Mouse (Mus musculus): ENCODE results near the gene Sumf1. TPM values are rescaled to one million over a fixed set of nuclear protein-coding genes. Genes with fewer than 3 reads are reported as not detected.
A peak's percentile ranks its signal among the peaks of the same experiment; 100 is the strongest.

The Sumf1 gene
- polyA plus RNA-seq, 1 experiment from 2014 or later, result 28.6 TPM

- Histone ChIP-seq H3K27me3 (replicated peaks; ENCODE audit: control insufficient read depth, insufficient read depth, low read length) (no peaks in the 10 kb centered on the region), H3K4me2 (ENCODE audit: low read depth, low read length) (no peak overlapping the region), H3K36me3 (ENCODE audit: control insufficient read depth, insufficient read depth, low read length) (peaks cover 18% of the 10 kb centered on the region), H3K4me1 (ENCODE audit: control insufficient read depth, insufficient read depth, low read length) (no peaks in the 10 kb centered on the region), H3K9me3 (ENCODE audit: control insufficient read depth, low read length) (0 out of 2 replicates have a peak, but pooled peaks cover 4% of the 10 kb centered on the region), H3K9ac (ENCODE audit: low read depth, low read length) (no peak overlapping the region), H3K4me3 (ENCODE audit: low read depth, low read length) (no peak overlapping the region), H3K27ac (replicated peaks; ENCODE audit: low read depth, low read length) (no peak overlapping the region)
- WGBS, result 92% methylated on average over 7 of the region's 7 CpGs
- DNase-seq (ENCODE audit: low spot score), result no peak
- no peak for ATAC-seq (ENCODE audit: low read depth)
These were observed 109.5 kb downstream of the Sumf1 start for GRCm38 (mm10) chr6:108075857-108076256.

- 89% methylated on average over 10 of the region's 10 CpGs for WGBS
- Histone ChIP-seq H3K9me3 (ENCODE audit: control insufficient read depth, low read length) (0 out of 2 replicates have a peak, but pooled peaks cover 4% of the 10 kb centered on the region), H3K4me3 (ENCODE audit: low read depth, low read length) (no peak overlapping the region), H3K4me1 (ENCODE audit: control insufficient read depth, insufficient read depth, low read length) (no peaks in the 10 kb centered on the region), H3K27me3 (replicated peaks; ENCODE audit: control insufficient read depth, insufficient read depth, low read length) (no peaks in the 10 kb centered on the region), H3K27ac (replicated peaks; ENCODE audit: low read depth, low read length) (no peak overlapping the region), H3K4me2 (ENCODE audit: low read depth, low read length) (no peak overlapping the region), H3K36me3 (ENCODE audit: control insufficient read depth, insufficient read depth, low read length) (peaks cover 18% of the 10 kb centered on the region), H3K9ac (ENCODE audit: low read depth, low read length) (no peak overlapping the region)
- no peak for DNase-seq (ENCODE audit: low spot score)
- ATAC-seq (ENCODE audit: low read depth), result no peak
These were observed 110.8 kb downstream of the Sumf1 start for GRCm38 (mm10) chr6:108074624-108075023.

- no peak overlapping the region for H3K9ac ChIP-seq (ENCODE audit: low read depth, low read length)
- ATAC-seq (ENCODE audit: low read depth), result no peak
- 0 out of 2 replicates have a peak, but pooled peaks cover 4% of the 10 kb centered on the region for H3K9me3 ChIP-seq (ENCODE audit: control insufficient read depth, low read length)
- H3K27me3 ChIP-seq (replicated peaks; ENCODE audit: control insufficient read depth, insufficient read depth, low read length), result no peaks in the 10 kb centered on the region
- H3K4me1 ChIP-seq (ENCODE audit: control insufficient read depth, insufficient read depth, low read length), result no peaks in the 10 kb centered on the region
- no peak overlapping the region for H3K4me2 ChIP-seq (ENCODE audit: low read depth, low read length)
- DNase-seq (ENCODE audit: low spot score), result no peak
- H3K27ac ChIP-seq (replicated peaks; ENCODE audit: low read depth, low read length), result no peak overlapping the region
- WGBS, result 86% methylated on average over 2 of the region's 2 CpGs
- H3K4me3 ChIP-seq (ENCODE audit: low read depth, low read length), result no peak overlapping the region
- peaks cover 18% of the 10 kb centered on the region for H3K36me3 ChIP-seq (ENCODE audit: control insufficient read depth, insufficient read depth, low read length)
These were observed 111.5 kb downstream of the Sumf1 start for GRCm38 (mm10) chr6:108073931-108074330.

- Histone ChIP-seq H3K4me3 (ENCODE audit: low read depth, low read length) (no peak overlapping the region), H3K9ac (ENCODE audit: low read depth, low read length) (no peak overlapping the region), H3K36me3 (ENCODE audit: control insufficient read depth, insufficient read depth, low read length) (peaks cover 18% of the 10 kb centered on the region), H3K27ac (replicated peaks; ENCODE audit: low read depth, low read length) (no peak overlapping the region), H3K9me3 (ENCODE audit: control insufficient read depth, low read length) (0 out of 2 replicates have a peak, but pooled peaks cover 4% of the 10 kb centered on the region), H3K4me1 (ENCODE audit: control insufficient read depth, insufficient read depth, low read length) (no peaks in the 10 kb centered on the region), H3K4me2 (ENCODE audit: low read depth, low read length) (no peak overlapping the region), H3K27me3 (replicated peaks; ENCODE audit: control insufficient read depth, insufficient read depth, low read length) (no peaks in the 10 kb centered on the region)
- no peak for DNase-seq (ENCODE audit: low spot score)
- ATAC-seq (ENCODE audit: low read depth), result no peak
- 81% methylated on average over 5 of the region's 5 CpGs for WGBS
These were observed 112.3 kb downstream of the Sumf1 start for GRCm38 (mm10) chr6:108073071-108073470.

GRCm38 (mm10) chr6:108070947-108071346, 114.4 kb downstream of the Sumf1 start:
- DNase-seq (ENCODE audit: low spot score) (no peak), ATAC-seq (ENCODE audit: low read depth) (no peak)
- Histone ChIP-seq H3K27me3 (replicated peaks; ENCODE audit: control insufficient read depth, insufficient read depth, low read length) (no peaks in the 10 kb centered on the region), H3K4me3 (ENCODE audit: low read depth, low read length) (no peak overlapping the region), H3K9me3 (ENCODE audit: control insufficient read depth, low read length) (0 out of 2 replicates have a peak, but pooled peaks cover 4% of the 10 kb centered on the region), H3K27ac (replicated peaks; ENCODE audit: low read depth, low read length) (no peak overlapping the region), H3K4me2 (ENCODE audit: low read depth, low read length) (no peak overlapping the region), H3K4me1 (ENCODE audit: control insufficient read depth, insufficient read depth, low read length) (no peaks in the 10 kb centered on the region), H3K9ac (ENCODE audit: low read depth, low read length) (no peak overlapping the region), H3K36me3 (ENCODE audit: control insufficient read depth, insufficient read depth, low read length) (peaks cover 13% of the 10 kb centered on the region; the same call in 1 of the 2 replicates)
- WGBS, result 90% methylated on average over 7 of the region's 7 CpGs

GRCm38 (mm10) chr6:108065583-108065982, 119.8 kb downstream of the Sumf1 start:
- WGBS, result 9% methylated on average over 5 of the region's 6 CpGs

GRCm38 (mm10) chr6:108064918-108065526, 120.4 kb downstream of the Sumf1 start, which contains the start of gene Setmar:
Setmar (plus strand) TSS chr6:108065045.
- under 1% methylated on average over 21 of the region's 24 CpGs for WGBS
- H3K9me3 ChIP-seq (ENCODE audit: control insufficient read depth, low read length), result no peaks in the 10 kb centered on the region
- H3K9ac ChIP-seq (ENCODE audit: low read depth, low read length), result peak within 1 kb of the TSS; percentile 61
- H3K4me3 ChIP-seq (ENCODE audit: low read depth, low read length), result peak within 1 kb of the TSS; percentile 44
- no peaks in the 10 kb centered on the region for H3K4me1 ChIP-seq (ENCODE audit: control insufficient read depth, insufficient read depth, low read length)
- no peaks in the 10 kb centered on the region for H3K36me3 ChIP-seq (ENCODE audit: control insufficient read depth, insufficient read depth, low read length)
- peak within 1 kb of the TSS; percentile 72 for H3K27ac ChIP-seq (replicated peaks; ENCODE audit: low read depth, low read length)
- DNase-seq (ENCODE audit: low spot score) (peak; percentile 97), ATAC-seq (ENCODE audit: low read depth) (peak; percentile 97)
- H3K27me3 ChIP-seq (replicated peaks; ENCODE audit: control insufficient read depth, insufficient read depth, low read length), result no peaks in the 10 kb centered on the region
- peak within 1 kb of the TSS; percentile 65 for H3K4me2 ChIP-seq (ENCODE audit: low read depth, low read length)

More at GRCm38 (mm10) chr6:108065583-108065982, 119.8 kb downstream of the Sumf1 start:
- Histone ChIP-seq H3K4me1 (ENCODE audit: control insufficient read depth, insufficient read depth, low read length) (no peaks in the 10 kb centered on the region), H3K36me3 (ENCODE audit: control insufficient read depth, insufficient read depth, low read length) (no peaks in the 10 kb centered on the region), H3K4me2 (ENCODE audit: low read depth, low read length) (peak overlapping the region; percentile 65), H3K27ac (replicated peaks; ENCODE audit: low read depth, low read length) (peak overlapping the region; percentile 72), H3K4me3 (ENCODE audit: low read depth, low read length) (peak overlapping the region; percentile 44), H3K9me3 (ENCODE audit: control insufficient read depth, low read length) (no peaks in the 10 kb centered on the region), H3K27me3 (replicated peaks; ENCODE audit: control insufficient read depth, insufficient read depth, low read length) (no peaks in the 10 kb centered on the region), H3K9ac (ENCODE audit: low read depth, low read length) (peak overlapping the region; percentile 61)
- peak; percentile 94 for DNase-seq (ENCODE audit: low spot score)
- no peak; the same call in 1 of the 2 replicates for ATAC-seq (ENCODE audit: low read depth)

GRCm38 (mm10) chr6:108061121-108061520, 124.3 kb downstream of the Sumf1 start:
- 63% methylated on average over 3 of the region's 3 CpGs for WGBS
- H3K4me3 ChIP-seq (ENCODE audit: low read depth, low read length), result no peak overlapping the region
- no peak overlapping the region for H3K27ac ChIP-seq (replicated peaks; ENCODE audit: low read depth, low read length)
- DNase-seq (ENCODE audit: low spot score) (no peak), ATAC-seq (ENCODE audit: low read depth) (no peak)
- no peaks in the 10 kb centered on the region for H3K36me3 ChIP-seq (ENCODE audit: control insufficient read depth, insufficient read depth, low read length)
- no peak overlapping the region for H3K4me2 ChIP-seq (ENCODE audit: low read depth, low read length)
- no peak overlapping the region for H3K9ac ChIP-seq (ENCODE audit: low read depth, low read length)
- H3K27me3 ChIP-seq (replicated peaks; ENCODE audit: control insufficient read depth, insufficient read depth, low read length), result no peaks in the 10 kb centered on the region
- no peaks in the 10 kb centered on the region for H3K9me3 ChIP-seq (ENCODE audit: control insufficient read depth, low read length)
- no peaks in the 10 kb centered on the region for H3K4me1 ChIP-seq (ENCODE audit: control insufficient read depth, insufficient read depth, low read length)

GRCm38 (mm10) chr6:108058066-108058465, 127.3 kb downstream of the Sumf1 start:
- Histone ChIP-seq H3K27ac (replicated peaks; ENCODE audit: low read depth, low read length) (no peak overlapping the region), H3K4me2 (ENCODE audit: low read depth, low read length) (no peak overlapping the region), H3K9me3 (ENCODE audit: control insufficient read depth, low read length) (no peaks in the 10 kb centered on the region), H3K4me3 (ENCODE audit: low read depth, low read length) (no peak overlapping the region), H3K9ac (ENCODE audit: low read depth, low read length) (no peak overlapping the region), H3K36me3 (ENCODE audit: control insufficient read depth, insufficient read depth, low read length) (no peaks in the 10 kb centered on the region), H3K27me3 (replicated peaks; ENCODE audit: control insufficient read depth, insufficient read depth, low read length) (no peaks in the 10 kb centered on the region), H3K4me1 (ENCODE audit: control insufficient read depth, insufficient read depth, low read length) (no peaks in the 10 kb centered on the region)
- ATAC-seq (ENCODE audit: low read depth), result no peak
- WGBS, result 81% methylated on average over 5 of the region's 5 CpGs
- no peak for DNase-seq (ENCODE audit: low spot score)

All from embryonic facial prominence, embryonic 14.5 days (tissue).